Mouse (Mus musculus) megakaryocyte, adult 5-6 weeks (primary cell): ENCODE data around the gene Tubb5. TPM values are rescaled to one million over a fixed set of nuclear protein-coding genes. Genes with fewer than 3 reads are reported as not detected.

ENCODE experiments used
- ATAC-seq: 2 replicates; pipeline ENCODE4 v1.8.0; 2016; ENCODE audit warnings: mild to moderate bottlenecking, inconsistent platforms; ENCODE audit not compliant: poor library complexity, severe bottlenecking
- total RNA-seq, 2 experiments: library from RNA; stranded (forward) in 1 of 2; stranded (reverse) in 1 of 2; fragments of 153-499, 151-499 nt in 1 of 2; fragments of 221-1000, 200-1000 nt in 1 of 2; gene quantifications; 2 replicates each; pipeline versions ENCODE4 v1.2.3 to v1.2.4; 2015 to 2017

Tubb5 gene
- total RNA-seq, 2 experiments from 2014 or later, result 649 to 751 TPM

DNA sequence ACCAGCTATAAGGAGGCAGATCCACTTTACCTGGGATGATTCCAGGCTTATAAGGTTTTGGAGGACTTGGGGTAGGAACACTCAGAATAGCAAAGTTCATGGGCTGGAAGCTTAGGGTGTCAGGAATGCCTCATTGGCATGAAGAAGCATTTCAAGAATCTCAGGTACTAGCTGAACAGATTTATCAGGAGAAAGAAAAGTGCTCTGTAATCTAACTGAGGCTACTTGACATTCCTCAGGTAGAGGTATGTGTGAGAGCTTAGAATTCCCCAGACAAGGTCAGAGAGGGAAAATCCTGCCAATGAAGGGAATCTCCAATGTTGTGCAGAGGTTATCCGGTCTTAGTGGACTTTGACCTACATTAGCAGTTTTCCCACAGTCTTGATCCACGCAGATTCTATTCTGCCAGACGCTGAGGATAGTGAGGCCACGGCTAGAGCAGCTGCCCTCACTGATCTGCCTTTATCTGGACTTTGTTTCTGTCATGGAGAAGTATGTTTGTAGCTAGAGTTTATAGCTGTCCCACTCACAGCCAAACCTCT is 34.2 kb downstream of the Tubb5 start:
- ATAC-seq, result no peak

DNA sequence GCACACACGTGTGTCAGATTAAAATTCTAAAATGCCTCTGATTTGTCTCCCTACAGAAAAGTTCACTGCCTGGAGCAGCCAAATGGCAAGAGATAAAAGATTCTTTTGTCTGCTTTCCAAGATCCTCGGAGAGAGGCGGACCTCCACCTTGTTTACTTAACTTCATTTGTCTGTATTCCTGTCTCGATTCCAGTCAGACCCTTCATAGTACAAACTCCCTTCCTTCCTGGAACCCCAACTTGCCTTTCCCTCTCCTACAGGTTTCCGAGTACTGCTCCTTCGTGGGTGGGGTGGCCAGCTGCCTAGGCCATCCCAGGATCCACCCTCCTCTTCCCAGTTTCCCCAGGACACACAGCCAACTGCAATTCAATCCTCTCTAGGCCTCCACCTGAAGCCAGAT is 35.1 kb downstream of the Tubb5 start:
- no peak for ATAC-seq

DNA sequence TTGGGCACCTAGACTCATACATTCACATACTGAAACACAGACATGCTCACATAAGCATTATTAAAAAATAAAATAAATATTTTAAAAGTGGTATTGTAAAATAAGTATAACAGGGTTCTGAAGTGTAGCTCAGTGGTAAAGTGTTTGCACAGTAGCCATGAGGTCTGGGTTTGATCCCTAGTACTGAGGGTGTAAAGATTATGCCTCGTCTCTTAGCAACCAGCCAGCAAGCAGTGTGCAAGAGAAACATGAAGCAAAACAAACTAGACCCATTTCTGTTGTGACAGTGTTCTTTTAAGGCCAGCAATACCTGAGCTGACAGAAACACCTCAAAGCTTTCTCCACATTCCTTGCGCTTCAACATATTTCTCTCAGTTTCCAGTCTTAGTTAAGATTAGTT is 37.2 kb downstream of the Tubb5 start:
- no peak for ATAC-seq

DNA sequence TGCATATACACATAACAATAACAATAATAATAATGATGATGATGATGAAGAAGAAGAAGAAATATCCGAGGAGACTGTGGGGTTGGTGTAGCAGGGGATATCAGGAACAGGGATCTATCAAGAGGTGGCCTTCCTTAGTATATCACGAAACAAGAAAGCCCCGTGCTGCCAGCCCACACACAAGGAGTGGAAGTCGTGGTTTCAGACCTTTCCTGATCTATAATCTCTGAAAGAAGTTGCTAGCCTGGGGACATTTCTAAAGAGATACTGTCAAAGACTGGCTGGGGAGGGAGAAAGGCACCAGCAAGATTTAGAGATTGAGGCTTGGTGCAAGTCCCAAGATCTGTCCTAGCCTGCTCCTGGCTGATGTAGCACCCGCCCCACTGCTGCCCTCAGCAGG is 41.3 kb downstream of the Tubb5 start:
- no peak for ATAC-seq

DNA sequence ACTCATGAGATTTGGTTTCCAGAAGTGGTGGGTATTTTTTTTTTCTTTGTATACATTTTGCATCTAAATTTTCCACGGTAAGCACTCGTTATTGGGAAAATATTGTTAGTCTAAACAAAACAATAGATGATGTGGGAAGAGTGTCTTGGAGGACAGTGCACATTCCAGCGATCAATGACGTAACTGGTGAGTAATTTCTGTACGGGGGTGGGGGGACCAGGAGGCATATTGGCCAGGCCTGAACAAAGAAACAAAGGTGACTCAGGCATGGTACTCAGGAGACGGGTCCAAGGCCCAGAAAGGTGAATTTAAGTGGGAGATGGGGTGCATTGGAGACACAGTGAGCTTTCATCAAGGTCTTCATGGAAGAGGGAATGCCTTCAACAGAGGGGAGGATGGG is 42.5 kb downstream of the Tubb5 start:
- ATAC-seq, result no peak

DNA sequence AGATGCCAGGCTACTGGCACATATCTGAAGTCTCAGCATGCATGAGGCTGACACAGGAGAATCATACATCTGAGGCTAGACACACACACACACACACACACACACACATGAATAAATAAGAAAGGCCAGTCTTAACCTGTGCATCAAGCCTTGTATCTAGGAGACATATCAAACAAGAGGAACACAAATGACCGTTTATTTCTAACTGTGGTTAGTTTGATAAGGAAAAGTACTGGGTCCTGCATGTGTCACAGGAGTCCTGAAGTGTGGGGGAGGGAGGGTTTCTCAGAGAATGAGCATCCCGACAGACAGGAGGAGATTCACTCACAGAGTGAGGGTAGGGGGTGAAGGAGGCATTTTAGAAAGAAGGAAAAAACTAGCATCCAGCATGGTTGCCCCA is 43.0 kb downstream of the Tubb5 start:
- ATAC-seq, result no peak

DNA sequence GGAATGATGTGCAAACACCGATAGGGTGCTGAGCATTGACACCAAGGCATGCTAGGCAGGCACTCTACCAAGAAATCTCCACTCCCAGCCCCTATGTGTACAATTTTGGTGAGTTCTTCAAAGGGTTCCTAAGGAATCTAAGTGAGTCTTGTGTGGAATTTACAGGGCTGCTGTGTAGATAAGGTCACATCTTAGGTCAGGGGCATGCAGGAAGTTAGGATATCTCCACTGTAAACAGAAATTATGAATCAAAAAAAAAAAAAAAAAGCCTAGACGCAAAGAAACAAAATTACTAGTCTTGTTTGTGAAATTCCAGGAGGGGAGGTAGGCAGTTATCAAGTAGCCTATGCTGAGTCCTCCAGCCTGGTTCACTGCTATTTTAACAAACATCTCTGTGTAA is 45.3 kb downstream of the Tubb5 start:
- ATAC-seq, result no peak

DNA sequence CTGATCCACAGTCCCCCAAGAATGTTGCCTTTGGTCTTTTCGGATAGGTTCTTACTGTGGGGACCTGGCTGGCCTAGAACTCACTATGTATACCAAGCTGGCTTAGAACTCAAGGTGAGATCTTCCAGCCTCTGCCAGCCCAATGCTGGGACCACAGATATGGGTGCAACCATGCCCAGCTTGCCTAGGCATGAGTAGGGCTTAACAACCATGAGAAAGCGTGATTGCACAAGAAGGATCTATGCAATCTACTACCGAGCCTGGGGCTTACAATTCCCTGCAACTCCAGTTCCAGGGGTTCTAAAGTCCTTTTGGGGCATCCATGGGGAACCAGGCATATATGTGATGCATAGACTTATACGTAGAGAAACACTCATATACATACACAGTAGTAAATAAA is 47.2 kb downstream of the Tubb5 start:
- ATAC-seq, result no peak

DNA sequence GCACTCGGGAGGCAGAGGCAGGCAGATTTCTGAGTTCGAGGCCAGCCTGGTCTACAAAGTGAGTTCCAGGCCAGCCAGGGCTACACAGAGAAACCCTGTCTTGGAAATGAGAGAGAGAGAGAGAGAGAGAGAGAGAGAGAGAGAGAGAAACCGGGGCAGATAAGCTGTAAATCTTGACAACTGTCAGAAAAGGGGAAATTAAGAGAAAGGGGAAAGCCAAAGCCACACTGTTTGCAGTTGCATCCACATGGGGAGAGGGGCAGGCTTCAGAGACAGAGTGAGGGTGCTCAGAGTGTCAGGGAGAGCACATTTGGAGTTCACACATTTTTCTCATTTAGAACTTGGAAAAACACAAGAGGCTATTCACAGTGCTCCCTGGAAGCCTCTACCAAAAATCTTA is 50.1 kb downstream of the Tubb5 start:
- ATAC-seq, result no peak

DNA sequence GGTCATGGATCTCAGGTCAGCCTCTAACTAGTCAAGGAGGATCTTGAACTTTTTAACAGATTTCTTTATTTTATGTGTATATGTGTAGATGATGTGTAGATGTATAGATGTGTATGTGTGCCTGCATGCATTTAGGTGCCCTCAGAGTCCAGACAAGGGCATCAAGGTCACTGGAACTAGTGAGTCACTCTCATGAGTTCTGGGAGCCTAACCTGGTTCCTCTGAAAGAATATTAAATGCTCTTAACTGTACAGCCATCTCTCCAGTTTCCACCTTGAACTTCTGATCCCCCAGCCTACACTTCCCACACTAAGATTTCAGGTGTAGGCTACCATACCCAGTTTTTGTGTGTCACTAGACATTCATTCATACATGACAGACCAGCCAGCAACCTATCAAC is 50.6 kb downstream of the Tubb5 start:
- ATAC-seq, result no peak

DNA sequence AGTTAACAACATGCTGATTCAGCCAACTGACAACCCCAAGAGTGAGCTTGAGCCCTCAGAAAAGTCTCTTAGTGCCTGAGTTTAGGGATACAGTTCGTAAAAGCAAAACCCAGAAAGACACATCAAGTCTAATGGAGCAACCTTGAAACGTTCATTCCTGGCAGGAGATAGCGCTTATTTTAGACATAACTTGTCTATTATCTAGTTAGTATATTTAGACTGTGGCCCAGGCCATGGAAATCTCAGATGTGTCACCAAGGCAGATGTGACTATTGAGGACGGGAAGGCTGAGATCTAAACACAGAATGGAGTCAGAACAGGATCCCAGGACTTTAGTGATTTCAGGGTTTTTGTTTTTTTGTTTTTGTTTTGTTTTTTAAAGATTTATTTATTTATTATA is 53.0 kb downstream of the Tubb5 start:
- ATAC-seq, result no peak

DNA sequence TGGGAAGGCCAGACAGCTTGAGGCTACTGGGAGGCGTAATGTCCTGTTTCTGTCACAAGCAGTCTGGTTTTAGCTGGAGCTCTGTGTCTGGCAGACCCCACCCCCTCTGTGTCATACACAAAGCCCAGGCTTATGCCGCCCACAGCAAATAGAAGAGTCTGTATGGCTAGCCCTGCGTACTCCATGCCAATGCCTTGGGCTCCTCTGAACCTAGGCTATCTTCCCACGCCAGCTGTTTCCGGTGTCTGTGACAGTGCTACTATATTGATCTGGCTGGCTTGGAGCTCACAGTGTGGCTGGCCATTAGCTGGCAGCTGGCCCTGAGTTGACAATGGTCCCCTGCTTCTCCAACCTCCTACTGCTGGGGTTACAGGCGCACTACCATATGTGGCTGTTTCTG is 54.2 kb downstream of the Tubb5 start:
- no peak for ATAC-seq

Other genes starting within 250 kb of the Tubb5 start
- gene Sfta2, start 236.8 kb downstream of the Tubb5 start, total RNA-seq (2015), result not detected in 2 replicates
- not detected in 2 replicates for gene Sfta2, start 236.8 kb downstream of the Tubb5 start, total RNA-seq (2017)
- gene Gm9573, start 211.7 kb downstream of the Tubb5 start, total RNA-seq (2015), result not detected in 2 replicates
- gene Gm9573, start 211.7 kb downstream of the Tubb5 start, total RNA-seq (2017), result not detected in 2 replicates
- not detected in 2 replicates for gene Mucl3, start 194.6 kb downstream of the Tubb5 start, total RNA-seq (2015)
- not detected in 2 replicates for gene Mucl3, start 194.6 kb downstream of the Tubb5 start, total RNA-seq (2017)
- gene Vars2, start 170.7 kb downstream of the Tubb5 start, total RNA-seq (2015), result 2.1 and 5.3 TPM in 2 replicates
- gene Vars2, start 170.7 kb downstream of the Tubb5 start, total RNA-seq (2017), result 3.3 and 16.9 TPM in 2 replicates
- gene Gtf2h4, start 164.6 kb downstream of the Tubb5 start, total RNA-seq (2015), result 13.4 and 15.1 TPM in 2 replicates
- 10.6 and 14.9 TPM in 2 replicates for gene Gtf2h4, start 164.6 kb downstream of the Tubb5 start, total RNA-seq (2017)
- gene Ddr1, start 133.7 kb downstream of the Tubb5 start, total RNA-seq (2015), result 0.91 and 1.0 TPM in 2 replicates
- 0.49 and 1.0 TPM in 2 replicates for gene Ddr1, start 133.7 kb downstream of the Tubb5 start, total RNA-seq (2017)
- gene Ier3, start 16.6 kb downstream of the Tubb5 start, total RNA-seq (2015), result 21.1 and 22.8 TPM in 2 replicates
- 15.7 and 20.5 TPM in 2 replicates for gene Ier3, start 16.6 kb downstream of the Tubb5 start, total RNA-seq (2017)
- gene Flot1, start 15.1 kb downstream of the Tubb5 start, total RNA-seq (2015), result 73.5 and 95.0 TPM in 2 replicates
- 124 and 127 TPM in 2 replicates for gene Flot1, start 15.1 kb downstream of the Tubb5 start, total RNA-seq (2017)
- 37.6 and 62.8 TPM in 2 replicates for gene Mdc1, start 3.2 kb upstream of the Tubb5 start, total RNA-seq (2015)
- 17.3 and 18.6 TPM in 2 replicates for gene Mdc1, start 3.2 kb upstream of the Tubb5 start, total RNA-seq (2017)
- gene Nrm, start 23.0 kb upstream of the Tubb5 start, total RNA-seq (2015), result 88.5 and 114 TPM in 2 replicates
- gene Nrm, start 23.0 kb upstream of the Tubb5 start, total RNA-seq (2017), result 80.1 and 82.8 TPM in 2 replicates
- 153 and 167 TPM in 2 replicates for gene Ppp1r18, start 27.3 kb upstream of the Tubb5 start, total RNA-seq (2015)
- gene Ppp1r18, start 27.3 kb upstream of the Tubb5 start, total RNA-seq (2017), result 64.0 and 78.1 TPM in 2 replicates
- 87.6 and 118 TPM in 2 replicates for gene Dhx16, start 41.5 kb upstream of the Tubb5 start, total RNA-seq (2015)
- 65.9 and 72.8 TPM in 2 replicates for gene Dhx16, start 41.5 kb upstream of the Tubb5 start, total RNA-seq (2017)
- gene 2310061I04Rik, start 59.1 kb upstream of the Tubb5 start, total RNA-seq (2015), result 28.4 and 31.8 TPM in 2 replicates
- 3.5 and 9.8 TPM in 2 replicates for gene 2310061I04Rik, start 59.1 kb upstream of the Tubb5 start, total RNA-seq (2017)
- 8.7 and 10.1 TPM in 2 replicates for gene Atat1, start 71.8 kb upstream of the Tubb5 start, total RNA-seq (2015)
- gene Atat1, start 71.8 kb upstream of the Tubb5 start, total RNA-seq (2017), result 5.2 and 7.6 TPM in 2 replicates
- gene Mrps18b, start 78.1 kb upstream of the Tubb5 start, total RNA-seq (2015), result 29.2 and 35.9 TPM in 2 replicates
- 25.0 and 28.9 TPM in 2 replicates for gene Mrps18b, start 78.1 kb upstream of the Tubb5 start, total RNA-seq (2017)
- gene Ppp1r10, start 78.1 kb upstream of the Tubb5 start, total RNA-seq (2015), result 82.4 and 93.7 TPM in 2 replicates
- gene Ppp1r10, start 78.1 kb upstream of the Tubb5 start, total RNA-seq (2017), result 131 and 157 TPM in 2 replicates
- 31.8 and 32.7 TPM in 2 replicates for gene Abcf1, start 131.5 kb upstream of the Tubb5 start, total RNA-seq (2015)
- gene Abcf1, start 131.5 kb upstream of the Tubb5 start, total RNA-seq (2017), result 101 and 128 TPM in 2 replicates
- gene Gnl1, start 141.5 kb upstream of the Tubb5 start, total RNA-seq (2015), result 5.0 and 6.4 TPM in 2 replicates
- gene Gnl1, start 141.5 kb upstream of the Tubb5 start, total RNA-seq (2017), result 11.3 and 13.9 TPM in 2 replicates
- 7.5 and 8.9 TPM in 2 replicates for gene Prr3, start 141.9 kb upstream of the Tubb5 start, total RNA-seq (2015)
- gene Prr3, start 141.9 kb upstream of the Tubb5 start, total RNA-seq (2017), result 2.8 and 8.5 TPM in 2 replicates
- 19.5 and 20.8 TPM in 2 replicates for gene H2-T24, start 182.3 kb upstream of the Tubb5 start, total RNA-seq (2015)
- gene H2-T24, start 182.3 kb upstream of the Tubb5 start, total RNA-seq (2017), result 85.4 and 88.2 TPM in 2 replicates
- gene H2-T23, start 194.5 kb upstream of the Tubb5 start, total RNA-seq (2015), result 211 and 216 TPM in 2 replicates
- gene H2-T23, start 194.5 kb upstream of the Tubb5 start, total RNA-seq (2017), result 185 and 224 TPM in 2 replicates
- gene H2-T22, start 204.4 kb upstream of the Tubb5 start, total RNA-seq (2015), result 43.2 and 44.4 TPM in 2 replicates
- 51.9 and 56.1 TPM in 2 replicates for gene H2-T22, start 204.4 kb upstream of the Tubb5 start, total RNA-seq (2017)
- not detected in 2 replicates for gene Gm6034, start 204.7 kb upstream of the Tubb5 start, total RNA-seq (2015)
- gene Gm6034, start 204.7 kb upstream of the Tubb5 start, total RNA-seq (2017), result not detected in 2 replicates
- gene Gm11127, start 220.1 kb upstream of the Tubb5 start, total RNA-seq (2015), result not detected in 2 replicates
- not detected in 2 replicates for gene Gm11127, start 220.1 kb upstream of the Tubb5 start, total RNA-seq (2017)